Mouse (Mus musculus) frontal cortex, postnatal 14 days (tissue): ENCODE results near the gene Vmn1r15.

Source experiments
- DNase-seq, 2 experiments: peaks; one replicate each; pipeline ENCODE4 v3.0.0; 2022; ENCODE audit warnings: low spot score in 2 of 2

Gene Vmn1r15

GRCm38 (mm10) chr6:57257652-57258051 lies at the start of gene Vmn1r15:
TSS of gene Vmn1r15 (plus strand) at chr6:57257952.
- DNase-seq: no peak

GRCm38 (mm10) chr6:57231386-57231785 lies 26.4 kb upstream of the Vmn1r15 start, which contains the start of gene Vmn1r14:
TSS of gene Vmn1r14 (plus strand) at chr6:57231686.
- DNase-seq: no peak

- no peak for DNase-seq
Observed at GRCm38 (mm10) chr6:57260990-57261389, 3.2 kb downstream of the Vmn1r15 start.

GRCm38 (mm10) chr6:57271881-57272280 lies 14.1 kb downstream of the Vmn1r15 start:
- no peak for DNase-seq

- no peak for DNase-seq
Observed at GRCm38 (mm10) chr6:57272517-57272916, 14.8 kb downstream of the Vmn1r15 start.

- DNase-seq: no peak
Observed at GRCm38 (mm10) chr6:57278952-57279351, 21.2 kb downstream of the Vmn1r15 start.
